Mouse (Mus musculus) embryonic facial prominence, embryonic 15.5 days (tissue): ENCODE measurements at regions not wholly inside any gene's neighbourhood (a gene's known extent, or its start where the extent isn't known, plus 50 kb on each side); places are given as distances from the start of the nearest gene placed in this dataset.
A peak's percentile ranks its signal among the peaks of the same experiment; 100 is the strongest.

Source experiments
- ATAC-seq: fragments of 200-750 bp; cut with Nextera tagmentation; 2 replicates; pipeline ENCODE4 v1.8.0; 2017; ENCODE audit warnings: low read depth, moderate TSS enrichment; ENCODE audit not compliant: insufficient number of reproducible peaks, low FRiP score, low TSS enrichment
- H3K27ac ChIP-seq: fragments of 300-500 bp; sonication (generic); replicated peaks from 2 replicates; pipeline ENCODE4 v1.5.1; 2015; ENCODE audit warnings: mild to moderate bottlenecking, inconsistent platforms
- H3K27me3 ChIP-seq: fragments of 300-500 bp; sonication (generic); 2 replicates; pipeline ENCODE4 v1.6.1; 2015; ENCODE audit warnings: inconsistent platforms
- H3K36me3 ChIP-seq: fragments of 300-500 bp; sonication (generic); 2 replicates; pipeline ENCODE4 v1.6.1; 2015; ENCODE audit warnings: mild to moderate bottlenecking, inconsistent platforms
- H3K4me1 ChIP-seq: fragments of 300-500 bp; sonication (generic); 2 replicates; pipeline ENCODE4 v1.6.1; 2015; ENCODE audit warnings: inconsistent platforms
- H3K4me2 ChIP-seq: fragments of 300-500 bp; sonication (generic); replicated peaks from 2 replicates; pipeline ENCODE4 v1.6.1; 2015; ENCODE audit warnings: mild to moderate bottlenecking, inconsistent platforms
- H3K4me3 ChIP-seq: fragments of 300-500 bp; sonication (generic); replicated peaks from 2 replicates; pipeline ENCODE4 v1.5.1; 2015; ENCODE audit warnings: mild to moderate bottlenecking, inconsistent platforms
- H3K9ac ChIP-seq: fragments of 300-500 bp; sonication (generic); 2 replicates; pipeline ENCODE4 v1.6.1; 2015; ENCODE audit warnings: inconsistent platforms
- H3K9me3 ChIP-seq: fragments of 300-500 bp; sonication (generic); replicated peaks from 2 replicates; pipeline ENCODE4 v1.6.1; 2016; ENCODE audit warnings: inconsistent platforms
- WGBS: fragments of 180-500 bp; shearing (Covaris S2); methylation state at CpG from one replicate; pipeline ENCODE4 v1.1.7; 2015; 5-methylcytosine and 5-hydroxymethylcytosine counted together

GRCm38 (mm10) chr12:26244701-26245100 is 170.4 kb downstream of the Rnf144a start:
- H3K9me3 ChIP-seq = no peaks in the 10 kb centered on the region
- no peaks in the 10 kb centered on the region for H3K27me3 ChIP-seq
- no peaks in the 10 kb centered on the region for H3K4me1 ChIP-seq
- WGBS = 58% methylated on average over 6 of the region's 6 CpGs
- H3K27ac ChIP-seq = no peak overlapping the region
- no peak for ATAC-seq
- no peak overlapping the region for H3K4me3 ChIP-seq
- no peaks in the 10 kb centered on the region for H3K36me3 ChIP-seq
- H3K9ac ChIP-seq = no peak overlapping the region
- H3K4me2 ChIP-seq = no peak overlapping the region

GRCm38 (mm10) chr12:26227557-26228020 is 187.5 kb downstream of the Rnf144a start:
- Histone ChIP-seq H3K9me3 (no peaks in the 10 kb centered on the region), H3K36me3 (no peaks in the 10 kb centered on the region), H3K9ac (no peak overlapping the region), H3K4me2 (no peak overlapping the region), H3K27ac (no peak overlapping the region), H3K27me3 (no peaks in the 10 kb centered on the region), H3K4me1 (no peaks in the 10 kb centered on the region), H3K4me3 (no peak overlapping the region)
- 84% methylated on average over 15 of the region's 15 CpGs for WGBS
- ATAC-seq = no peak

- H3K27ac ChIP-seq = no peak overlapping the region
- no peaks in the 10 kb centered on the region for H3K36me3 ChIP-seq
- H3K9me3 ChIP-seq = no peaks in the 10 kb centered on the region
- H3K27me3 ChIP-seq = no peaks in the 10 kb centered on the region
- H3K4me3 ChIP-seq = no peak overlapping the region
- 5% methylated on average over 2 of the region's 2 CpGs for WGBS
- ATAC-seq = no peak
- no peak overlapping the region for H3K9ac ChIP-seq
- no peaks in the 10 kb centered on the region for H3K4me1 ChIP-seq
- no peak overlapping the region for H3K4me2 ChIP-seq
Observed at GRCm38 (mm10) chr12:26226363-26226762, 188.7 kb downstream of the Rnf144a start.

GRCm38 (mm10) chr12:26212447-26212846 is 202.6 kb downstream of the Rnf144a start:
- Histone ChIP-seq H3K4me1 (no peaks in the 10 kb centered on the region), H3K36me3 (no peaks in the 10 kb centered on the region), H3K9me3 (no peaks in the 10 kb centered on the region), H3K4me3 (no peak overlapping the region), H3K4me2 (no peak overlapping the region), H3K27ac (no peak overlapping the region), H3K9ac (no peak overlapping the region), H3K27me3 (no peaks in the 10 kb centered on the region)
- WGBS = 67% methylated on average over 1 of the region's 1 CpGs
- no peak for ATAC-seq

GRCm38 (mm10) chr12:26211423-26211822 is 203.6 kb downstream of the Rnf144a start:
- whole genome bisulfite sequencing = 50% methylated on average over 10 of the region's 10 CpGs
- no peak overlapping the region for H3K4me3 ChIP-seq
- H3K9me3 ChIP-seq = no peaks in the 10 kb centered on the region
- no peaks in the 10 kb centered on the region for H3K27me3 ChIP-seq
- no peak overlapping the region for H3K27ac ChIP-seq
- H3K4me1 ChIP-seq = no peaks in the 10 kb centered on the region
- no peaks in the 10 kb centered on the region for H3K36me3 ChIP-seq
- H3K4me2 ChIP-seq = no peak overlapping the region
- ATAC-seq = no peak
- no peak overlapping the region for H3K9ac ChIP-seq

- Histone ChIP-seq H3K9me3 (no peaks in the 10 kb centered on the region), H3K4me3 (no peak overlapping the region), H3K36me3 (no peaks in the 10 kb centered on the region), H3K4me1 (no peaks in the 10 kb centered on the region), H3K27me3 (no peaks in the 10 kb centered on the region), H3K9ac (no peak overlapping the region), H3K4me2 (no peak overlapping the region), H3K27ac (no peak overlapping the region)
- WGBS = 88% methylated on average over 4 of the region's 4 CpGs
- no peak for ATAC-seq
Observed at GRCm38 (mm10) chr12:26206751-26207150, 208.3 kb downstream of the Rnf144a start.

GRCm38 (mm10) chr12:26206036-26206435 is 209.0 kb downstream of the Rnf144a start:
- no peaks in the 10 kb centered on the region for H3K9me3 ChIP-seq
- no peak for ATAC-seq
- 92% methylated on average over 8 of the region's 8 CpGs for WGBS
- no peaks in the 10 kb centered on the region for H3K36me3 ChIP-seq
- no peak overlapping the region for H3K9ac ChIP-seq
- H3K4me3 ChIP-seq = no peak overlapping the region
- H3K27ac ChIP-seq = no peak overlapping the region
- no peaks in the 10 kb centered on the region for H3K27me3 ChIP-seq
- no peaks in the 10 kb centered on the region for H3K4me1 ChIP-seq
- no peak overlapping the region for H3K4me2 ChIP-seq

GRCm38 (mm10) chr12:26191982-26192576 is 223.0 kb downstream of the Rnf144a start:
- 43% methylated on average over 4 of the region's 4 CpGs for WGBS
- no peaks in the 10 kb centered on the region for H3K4me1 ChIP-seq
- no peaks in the 10 kb centered on the region for H3K27me3 ChIP-seq
- H3K36me3 ChIP-seq = no peaks in the 10 kb centered on the region
- no peak overlapping the region for H3K27ac ChIP-seq
- no peak overlapping the region for H3K9ac ChIP-seq
- H3K4me3 ChIP-seq = no peak overlapping the region
- no peak overlapping the region for H3K4me2 ChIP-seq
- no peak for ATAC-seq
- H3K9me3 ChIP-seq = no peaks in the 10 kb centered on the region

GRCm38 (mm10) chr12:26191268-26191981 is 223.6 kb downstream of the Rnf144a start:
- Histone ChIP-seq H3K4me1 (no peaks in the 10 kb centered on the region), H3K4me3 (no peak overlapping the region), H3K36me3 (no peaks in the 10 kb centered on the region), H3K27me3 (no peaks in the 10 kb centered on the region), H3K27ac (no peak overlapping the region), H3K9me3 (no peaks in the 10 kb centered on the region), H3K4me2 (no peak overlapping the region), H3K9ac (no peak overlapping the region)
- WGBS = 54% methylated on average over 15 of the region's 15 CpGs
- ATAC-seq = 0 out of 2 replicates have a peak, but pooled peaks have one; percentile 15

GRCm38 (mm10) chr12:26188996-26189395 is 226.1 kb downstream of the Rnf144a start:
- no peaks in the 10 kb centered on the region for H3K27me3 ChIP-seq
- H3K36me3 ChIP-seq = no peaks in the 10 kb centered on the region
- no peak overlapping the region for H3K9ac ChIP-seq
- 59% methylated on average over 2 of the region's 2 CpGs for WGBS
- no peaks in the 10 kb centered on the region for H3K9me3 ChIP-seq
- no peak overlapping the region for H3K4me3 ChIP-seq
- no peak overlapping the region for H3K4me2 ChIP-seq
- H3K4me1 ChIP-seq = no peaks in the 10 kb centered on the region
- H3K27ac ChIP-seq = no peak overlapping the region
- no peak for ATAC-seq

GRCm38 (mm10) chr12:26187091-26187862 is 227.8 kb downstream of the Rnf144a start:
- Histone ChIP-seq H3K9ac (no peak overlapping the region), H3K36me3 (no peaks in the 10 kb centered on the region), H3K27ac (no peak overlapping the region), H3K9me3 (no peaks in the 10 kb centered on the region), H3K4me2 (no peak overlapping the region), H3K27me3 (no peaks in the 10 kb centered on the region), H3K4me1 (no peaks in the 10 kb centered on the region), H3K4me3 (no peak overlapping the region)
- ATAC-seq = no peak
- 74% methylated on average over 8 of the region's 8 CpGs for WGBS
